Mouse (Mus musculus): ENCODE data around the gene Myo6.
"Not testable (repeated sequence)": the region's sequence is repeated elsewhere in the genome, so short reads cannot be mapped to it uniquely, and the experiment has no call there.

DNA sequence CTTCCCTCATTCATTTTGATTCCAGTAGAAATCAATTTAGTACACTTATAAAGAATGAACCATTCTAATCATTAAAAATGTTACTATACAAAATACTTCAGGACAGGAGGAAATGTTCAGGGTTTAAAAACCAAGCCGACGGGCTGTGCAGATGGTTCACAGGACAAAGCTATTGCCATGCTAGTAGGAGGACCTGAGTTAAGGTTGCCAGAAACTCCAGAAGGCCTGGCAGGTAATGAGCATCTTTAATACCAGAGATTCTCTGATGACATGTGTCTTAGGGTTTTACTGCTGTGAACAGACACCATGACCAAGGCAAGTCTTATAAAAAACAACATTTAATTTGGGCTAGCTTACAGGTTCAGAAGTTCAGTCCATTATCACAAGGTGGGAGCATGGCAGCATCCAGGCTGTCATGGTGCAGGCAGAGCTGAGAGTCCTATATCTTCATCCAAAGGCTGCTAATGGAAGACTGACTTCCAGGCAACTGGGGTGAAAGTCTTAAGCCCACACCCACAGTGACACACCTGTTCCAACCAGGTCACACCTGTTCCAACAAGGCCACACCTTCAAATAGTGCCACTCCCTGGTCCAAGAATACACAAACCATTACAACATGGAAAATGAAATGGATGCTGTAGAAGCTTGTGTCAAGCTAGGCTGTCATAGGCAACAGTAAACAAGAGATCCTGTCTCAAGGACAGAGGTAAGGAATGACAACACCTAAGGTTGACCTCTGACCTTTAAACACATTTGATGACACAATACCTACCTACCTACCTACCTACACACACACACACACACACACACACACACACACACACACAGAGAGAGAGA lies 156.4 kb downstream of the Myo6 start:
- TF ChIP-seq CTCF (IDR thresholded peaks at IDR 0.05; ENCODE audit: borderline replicate concordance, insufficient read depth, low read depth, low read length); POLR2A (IDR thresholded peaks at IDR 0.05; ENCODE audit: borderline replicate concordance, insufficient read depth, low read length): not testable (repeated sequence)

Measured in cerebellum, adult 2 months (tissue).